Mouse (Mus musculus): Measurements from ENCODE around the gene Col4a2.

The Col4a2 gene

GRCm38 (mm10) chr8:11382059-11382810 lies 69.6 kb downstream of the Col4a2 start:
- DNase-seq (ENCODE audit: low read depth in 1 of 2, low spot score in 2 of 2) = no peak

DNA sequence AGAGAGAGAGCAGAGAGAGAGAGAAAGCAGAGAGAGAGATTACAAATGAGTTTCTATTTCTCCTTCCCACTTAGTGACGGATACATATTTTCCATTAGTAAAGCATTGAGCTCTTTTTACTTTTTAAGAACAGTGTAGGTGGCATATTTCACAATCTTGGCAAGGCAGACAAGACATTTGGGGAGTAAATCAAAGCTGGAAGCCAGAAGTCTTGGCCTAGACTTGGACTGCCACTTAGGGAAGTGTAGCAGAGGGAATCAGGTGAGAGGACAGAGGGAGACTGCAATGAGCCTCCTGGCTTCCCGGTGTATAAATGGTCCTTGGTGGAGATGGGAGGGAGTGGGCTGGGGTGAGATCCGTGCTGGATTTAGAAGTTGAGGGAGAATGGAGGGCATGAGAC lies 70.3 kb downstream of the Col4a2 start:
- no peak for DNase-seq (ENCODE audit: low read depth in 1 of 2, low spot score in 2 of 2)

DNA sequence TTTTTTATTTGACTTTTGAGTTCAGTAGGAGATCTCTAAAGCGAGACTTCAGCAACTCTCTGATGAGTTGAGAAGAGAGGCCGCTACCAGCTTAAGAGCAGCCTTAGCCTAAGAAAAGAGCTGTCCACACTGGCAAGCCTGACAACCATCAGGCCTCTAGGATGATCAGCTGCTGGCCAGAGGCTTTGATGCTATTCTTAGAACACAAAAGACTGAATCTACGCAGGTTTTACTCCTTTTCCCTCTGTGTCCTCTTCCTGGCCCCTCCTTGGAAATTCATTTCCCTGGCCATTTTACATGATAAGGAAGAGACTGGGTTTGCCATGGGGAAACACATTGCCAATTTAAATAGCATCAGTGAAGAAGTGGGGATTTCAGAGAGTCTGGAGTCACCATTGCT lies 70.8 kb downstream of the Col4a2 start:
- no peak for DNase-seq (ENCODE audit: low read depth in 1 of 2, low spot score in 2 of 2)

- DNase-seq (ENCODE audit: low read depth in 1 of 2, low spot score in 2 of 2) = no peak
These were observed 72.2 kb downstream of the Col4a2 start for GRCm38 (mm10) chr8:11384841-11385240.

DNA sequence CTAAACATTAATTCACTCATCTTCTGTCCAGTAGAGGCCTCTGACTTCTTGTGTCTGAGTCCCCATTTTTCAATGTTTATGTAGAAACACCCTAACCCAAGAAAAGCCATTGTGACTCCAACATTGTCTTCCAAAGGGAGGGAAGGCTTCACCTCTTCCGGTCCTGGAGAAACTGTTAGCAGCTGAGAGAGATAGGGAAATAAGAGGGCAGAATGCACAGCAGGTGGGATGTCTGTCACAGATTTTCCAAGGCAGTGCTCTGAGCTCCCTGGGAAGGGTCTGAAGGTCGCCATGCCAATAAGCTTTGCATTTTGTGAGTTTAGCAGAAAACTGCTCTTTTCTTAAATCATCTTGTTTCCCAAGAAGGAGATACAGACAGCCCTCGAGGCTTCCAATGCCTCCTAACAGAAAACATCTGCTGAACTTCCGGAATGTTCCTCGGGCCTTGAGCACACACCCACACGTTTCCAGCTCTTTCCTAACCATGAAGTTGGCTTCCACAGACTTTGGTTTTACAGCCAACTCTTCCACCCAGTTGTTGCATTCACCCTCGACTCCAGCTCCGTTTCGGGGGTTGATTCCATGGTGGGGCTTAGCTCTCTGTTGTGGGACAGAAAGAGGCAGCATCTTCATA lies 72.8 kb downstream of the Col4a2 start:
- DNase-seq (ENCODE audit: low read depth in 1 of 2, low spot score in 2 of 2) = no peak

DNA sequence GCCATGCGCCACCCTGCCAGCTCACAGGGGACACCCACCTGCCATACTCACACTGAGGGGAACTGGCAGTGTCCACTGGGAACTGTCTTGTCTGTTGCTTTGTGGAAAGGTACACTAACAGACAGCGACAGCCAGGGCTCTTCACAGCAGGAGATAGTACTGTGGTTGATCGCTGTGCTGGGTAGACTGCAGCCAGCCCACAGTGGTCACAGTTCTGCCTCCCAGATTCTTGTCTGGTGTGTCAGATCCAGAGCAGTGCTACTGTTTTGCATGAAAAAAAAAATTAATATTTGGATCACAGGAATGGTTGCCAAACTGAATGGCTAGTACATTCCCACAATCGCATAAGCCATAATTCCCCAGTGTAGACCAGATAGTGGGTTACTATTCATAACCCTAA lies 74.7 kb downstream of the Col4a2 start:
- DNase-seq (ENCODE audit: low read depth in 1 of 2, low spot score in 2 of 2) = no peak

DNA sequence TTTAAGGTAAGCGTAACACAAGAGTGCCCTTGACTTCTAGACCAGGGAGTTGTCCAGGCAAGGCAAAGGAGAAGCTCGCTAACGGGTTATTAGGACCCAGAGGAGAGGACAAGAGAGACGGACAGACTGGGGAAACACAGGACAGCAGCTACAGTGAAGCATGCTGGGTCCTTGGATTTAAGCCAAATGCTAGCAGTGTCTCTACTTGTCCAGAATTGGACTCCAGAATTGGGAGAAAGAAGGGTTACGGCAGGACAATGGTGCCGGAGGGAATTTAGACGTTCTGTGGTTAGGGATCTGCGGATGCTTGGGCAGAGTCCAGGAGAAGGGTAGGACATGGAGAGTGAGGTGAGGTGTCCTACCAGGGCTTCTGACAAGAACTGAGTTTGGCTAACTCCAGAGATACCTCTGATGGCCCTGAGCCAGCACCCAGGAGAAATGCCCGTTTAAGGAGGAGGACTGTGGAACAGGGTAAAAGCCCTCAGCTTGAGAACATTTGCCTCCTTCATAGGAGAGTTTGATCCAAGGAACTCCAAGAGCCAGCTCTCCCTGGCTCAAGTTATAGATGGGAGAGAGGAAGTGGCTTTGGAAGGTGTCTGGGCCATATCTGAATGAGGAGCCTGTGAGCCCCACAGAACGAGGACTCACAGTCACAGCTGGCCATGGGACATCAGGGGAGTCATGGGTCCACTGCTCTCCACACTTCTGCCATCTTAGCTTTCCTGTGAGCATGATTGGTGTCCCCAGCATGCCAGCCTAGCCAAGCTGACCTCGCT lies 76.9 kb downstream of the Col4a2 start:
- no peak for DNase-seq (ENCODE audit: low read depth in 1 of 2, low spot score in 2 of 2)

GRCm38 (mm10) chr8:11392739-11393138 lies 80.1 kb downstream of the Col4a2 start:
- peak in 1 of 2 experiments; percentile 8 for DNase-seq (ENCODE audit: low read depth in 1 of 2, low spot score in 2 of 2)

DNA sequence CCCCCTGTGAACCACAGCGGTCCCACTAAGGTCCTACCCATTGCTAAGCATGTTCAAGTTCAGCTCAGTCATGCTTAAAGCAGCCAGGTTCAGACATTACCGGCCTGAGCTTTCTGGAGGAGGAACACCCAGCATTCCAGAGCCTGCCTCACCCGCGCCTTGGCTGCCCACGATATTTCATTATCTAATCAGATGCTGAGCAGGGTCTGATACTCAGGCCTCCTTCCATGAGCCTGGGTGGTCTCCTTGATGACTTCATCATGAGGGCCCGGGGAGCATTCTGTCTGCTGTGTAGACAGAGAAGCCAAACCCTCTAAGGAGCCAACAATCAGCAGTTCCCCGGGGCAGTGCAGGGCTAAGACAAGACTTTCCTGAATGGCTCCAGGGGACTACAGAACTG lies 80.6 kb downstream of the Col4a2 start:
- no peak for DNase-seq (ENCODE audit: low read depth in 1 of 2, low spot score in 2 of 2)

- no peak for DNase-seq (ENCODE audit: low read depth in 1 of 2, low spot score in 2 of 2)
These were observed 81.0 kb downstream of the Col4a2 start for GRCm38 (mm10) chr8:11393607-11394006.

GRCm38 (mm10) chr8:11394773-11395172 lies 82.2 kb downstream of the Col4a2 start:
- DNase-seq (ENCODE audit: low read depth in 1 of 2, low spot score in 2 of 2) = no peak

DNA sequence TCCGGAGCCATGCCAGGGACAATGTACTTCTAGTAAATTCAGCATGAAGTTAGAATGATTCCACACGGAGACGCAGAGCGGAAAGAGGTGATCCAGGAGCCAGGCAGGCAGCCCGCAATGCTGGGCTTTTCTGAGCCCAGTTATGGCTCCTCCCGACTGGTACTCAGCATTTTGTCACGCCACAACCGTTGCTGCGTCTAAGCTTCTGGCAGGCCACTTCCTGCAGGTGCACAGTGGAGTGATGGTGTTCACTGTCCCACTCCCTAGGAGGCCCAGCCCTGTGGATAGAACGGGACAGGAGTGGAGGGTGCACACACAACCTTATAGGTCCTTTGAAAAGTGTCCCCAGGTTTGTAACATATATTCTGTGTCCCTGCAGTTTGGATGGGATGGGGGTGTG lies 83.0 kb downstream of the Col4a2 start:
- no peak for DNase-seq (ENCODE audit: low read depth in 1 of 2, low spot score in 2 of 2)

- DNase-seq (ENCODE audit: low read depth in 1 of 2, low spot score in 2 of 2) = no peak
These were observed 83.5 kb downstream of the Col4a2 start for GRCm38 (mm10) chr8:11396111-11396510.

GRCm38 (mm10) chr8:11397126-11397525 lies 84.5 kb downstream of the Col4a2 start:
- DNase-seq (ENCODE audit: low read depth in 1 of 2, low spot score in 2 of 2) = no peak

DNA sequence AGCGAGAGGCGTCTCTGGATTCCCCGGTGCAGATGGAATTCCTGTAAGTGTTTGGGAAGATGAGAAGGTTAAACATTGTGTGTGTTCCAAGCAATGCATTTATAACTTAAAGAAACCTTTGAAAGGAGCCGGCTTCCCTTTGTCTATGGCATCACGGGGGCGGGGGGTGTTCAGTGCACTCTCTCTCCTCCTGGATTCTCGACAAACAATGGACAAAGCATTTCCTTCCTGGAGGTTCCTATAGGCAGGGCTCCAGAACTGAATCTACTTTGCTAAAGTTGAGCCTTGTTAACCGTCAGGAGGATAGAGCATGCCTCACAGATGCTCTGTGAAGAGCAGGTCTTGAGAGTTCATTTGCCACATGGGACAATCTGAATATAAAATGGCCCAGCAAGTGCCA lies 87.1 kb downstream of the Col4a2 start:
- DNase-seq (ENCODE audit: low read depth in 1 of 2, low spot score in 2 of 2) = no peak

- DNase-seq (ENCODE audit: low read depth in 1 of 2, low spot score in 2 of 2) = no peak
These were observed 87.6 kb downstream of the Col4a2 start for GRCm38 (mm10) chr8:11400244-11400643.

DNA sequence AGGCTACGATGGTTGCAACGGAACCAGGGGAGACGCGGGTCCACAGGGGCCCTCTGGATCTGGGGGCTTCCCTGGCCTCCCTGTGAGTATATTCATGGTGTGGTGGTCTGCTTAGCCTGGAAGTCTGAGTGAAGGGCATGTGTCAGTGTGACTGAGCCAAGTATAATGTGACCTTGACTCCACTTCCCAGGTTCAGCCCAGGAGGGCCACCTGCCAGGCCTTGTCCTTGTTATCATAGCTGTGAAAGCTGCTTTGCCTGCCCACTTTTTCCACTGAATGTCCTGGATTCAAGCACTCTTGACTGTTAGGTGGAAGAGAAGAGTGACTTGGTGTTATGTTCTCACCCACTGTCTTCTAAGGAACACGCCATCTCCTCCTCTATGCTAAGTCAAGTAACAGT lies 88.6 kb downstream of the Col4a2 start:
- DNase-seq (ENCODE audit: low read depth in 1 of 2, low spot score in 2 of 2) = no peak

- DNase-seq (ENCODE audit: low read depth in 1 of 2, low spot score in 2 of 2) = no peak
These were observed 89.6 kb downstream of the Col4a2 start for GRCm38 (mm10) chr8:11402220-11402619.

GRCm38 (mm10) chr8:11403813-11404212 lies 91.2 kb downstream of the Col4a2 start:
- DNase-seq (ENCODE audit: low read depth in 1 of 2, low spot score in 2 of 2) = peak; percentile 19 to 54

DNA sequence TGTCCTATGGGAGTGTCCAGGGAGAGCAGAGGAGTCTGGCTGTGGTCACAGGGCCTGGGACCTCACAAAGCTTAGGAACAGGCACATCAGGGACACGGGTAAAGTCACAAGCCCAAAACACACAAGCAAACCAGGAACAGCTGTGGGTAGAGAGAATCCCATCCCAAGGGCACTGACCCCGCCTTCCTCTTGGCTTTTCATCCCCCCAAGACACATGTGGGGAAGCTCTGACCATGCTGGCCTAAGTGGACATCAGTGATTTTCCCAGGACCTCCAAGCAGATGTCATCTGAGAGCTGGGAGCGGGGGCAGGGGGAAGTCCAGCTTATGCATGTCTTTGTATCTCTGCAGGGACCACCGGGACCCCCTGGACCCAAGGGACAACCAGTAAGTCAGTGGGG lies 92.0 kb downstream of the Col4a2 start:
- no peak for DNase-seq (ENCODE audit: low read depth in 1 of 2, low spot score in 2 of 2)

DNA sequence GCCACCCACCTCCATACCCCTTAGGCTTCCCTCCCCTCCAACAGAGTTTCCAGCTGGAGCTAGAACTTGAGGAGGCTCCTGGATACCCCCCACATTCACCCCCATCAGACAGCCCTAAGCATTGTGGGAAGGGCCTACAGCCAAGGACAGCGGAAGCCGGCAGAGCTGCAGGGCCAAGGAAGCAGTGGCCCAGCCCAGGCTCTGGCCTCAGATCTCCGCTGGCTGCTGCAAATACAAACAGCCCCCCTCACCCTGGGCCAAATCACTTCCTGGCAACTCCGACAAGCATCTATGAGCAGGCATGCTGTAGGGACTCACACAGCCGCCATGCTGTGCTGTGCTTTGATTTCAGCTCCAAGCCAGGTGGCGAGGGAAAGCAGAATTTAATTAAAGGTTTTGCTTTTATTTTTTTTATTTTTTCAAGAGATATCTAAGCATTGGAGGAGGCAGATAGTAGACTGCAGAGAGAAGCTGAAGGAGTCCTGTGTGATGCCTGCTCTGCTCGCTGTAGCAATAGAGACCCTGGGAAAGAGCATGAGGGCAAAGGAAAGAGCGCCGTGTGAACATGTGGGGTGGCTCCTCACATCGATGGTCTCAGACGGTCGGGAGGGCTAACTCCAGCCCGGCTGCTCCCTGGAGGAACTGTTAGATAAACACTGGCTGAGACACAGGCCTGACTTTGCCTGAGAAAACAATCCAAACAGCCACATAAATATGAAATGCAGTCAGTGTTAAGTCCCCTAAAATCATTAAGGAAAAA lies 93.3 kb downstream of the Col4a2 start:
- no peak for DNase-seq (ENCODE audit: low read depth in 1 of 2, low spot score in 2 of 2)
